Mouse (Mus musculus): ENCODE data around the gene Dmwd.

DNA sequence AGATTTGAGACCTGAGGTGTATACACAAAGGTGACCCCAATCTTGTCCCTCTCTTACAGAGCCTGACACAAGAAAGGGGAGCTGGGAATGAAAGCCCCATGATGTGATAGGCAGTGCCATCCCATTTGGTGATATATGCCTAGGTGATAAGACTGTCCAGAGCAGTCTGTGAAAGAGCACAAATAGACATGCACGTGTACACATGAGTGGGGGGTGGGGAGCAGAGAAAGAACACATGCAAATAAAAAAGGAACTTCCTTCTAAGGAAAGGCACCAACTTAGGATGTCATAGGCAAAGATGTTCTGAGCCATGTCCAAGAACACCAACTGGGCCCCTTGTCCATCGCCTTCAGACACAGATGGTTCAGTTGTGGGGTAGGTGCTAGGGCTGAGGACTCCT lies 28.5 kb downstream of the Dmwd start:
- TF ChIP-seq CTCF (IDR thresholded peaks at IDR 0.05; ENCODE audit: extremely low read depth, insufficient read depth, insufficient read length, insufficient replicate concordance) (no peak), POLR2A (IDR thresholded peaks at IDR 0.05; ENCODE audit: low read depth, low read length) (no peak)

Measured in spleen, adult 2 months (tissue).